Mouse (Mus musculus): ENCODE measurements around the gene Arid1b.

GRCm38 (mm10) chr17:5084139-5084538 lies 90.0 kb downstream of the Arid1b start:
- TF ChIP-seq GATA1 (IDR thresholded peaks at IDR 0.05; ENCODE audit: borderline replicate concordance, low read length) (no peak), FLI1 (IDR thresholded peaks at IDR 0.05; ENCODE audit: low read length) (no peak)

Data from megakaryocyte, embryonic 14.5 days (primary cell).